In genomic region chr8:91227421-91227841, GRCm38 (mm10) we compare ENCODE assay signal across 14 mouse cellular contexts. TPM values are rescaled to one million over a fixed set of nuclear protein-coding genes. Genes with fewer than 3 reads are reported as not detected.
DNase-seq lines count a peak whose midpoint lies in the region; ATAC-seq lines count a peak whose summit lies in the region.
"Had no signal": no experiment of that assay in that cellular context is flagged by ENCODE, and none has a peak within 500 bp of the region (broad histone marks: within the 10 kb centered on the region; RNA-seq: fewer than 3 reads in every experiment).

No protein-coding gene starts in this region.

- H3K36me3 ChIP-seq in liver, embryonic 15.5 days (replicated peaks) = no peaks in the 10 kb centered on the region
- H3K36me3 ChIP-seq in liver, embryonic 12.5 days = 0 out of 2 replicates have a peak, but pooled peaks cover 3% of the 10 kb centered on the region
- no peaks in the 10 kb centered on the region for H3K36me3 ChIP-seq in forebrain, embryonic 15.5 days
- H3K36me3 ChIP-seq in hindbrain, embryonic 11.5 days (ENCODE audit: control insufficient read depth, insufficient read depth, low read length) = no peaks in the 10 kb centered on the region

- H3K4me3 ChIP-seq in liver, embryonic 15.5 days (replicated peaks) = no peak overlapping the region
- H3K4me3 ChIP-seq in liver, embryonic 12.5 days = no peak overlapping the region
- no peak overlapping the region for H3K4me3 ChIP-seq in forebrain, embryonic 15.5 days
- H3K4me3 ChIP-seq in hindbrain, embryonic 11.5 days (ENCODE audit: low read depth, low read length) = no peak overlapping the region

- no peak overlapping the region for H3K4me2 ChIP-seq in liver, embryonic 15.5 days
- H3K4me2 ChIP-seq in liver, embryonic 12.5 days = no peak overlapping the region
- no peak overlapping the region for H3K4me2 ChIP-seq in forebrain, embryonic 15.5 days (replicated peaks)
- H3K4me2 ChIP-seq in hindbrain, embryonic 11.5 days (replicated peaks; ENCODE audit: low read depth, low read length) = no peak overlapping the region

- peak; percentile 51 for ATAC-seq in liver, embryonic 15.5 days (ENCODE audit: insufficient read depth)
- no peak for ATAC-seq in liver, embryonic 12.5 days
- ATAC-seq in forebrain, embryonic 15.5 days (replicated peaks) = no peak
- ATAC-seq in hindbrain, embryonic 11.5 days (ENCODE audit: low FRiP score) = no peak
- ATAC-seq: hindbrain, embryonic 16.5 days; midbrain, embryonic 16.5 days had no signal

- H3K9ac ChIP-seq in liver, embryonic 15.5 days = no peak overlapping the region
- no peak overlapping the region for H3K9ac ChIP-seq in liver, embryonic 12.5 days
- no peak overlapping the region for H3K9ac ChIP-seq in forebrain, embryonic 15.5 days (replicated peaks)
- no peak overlapping the region for H3K9ac ChIP-seq in hindbrain, embryonic 11.5 days (ENCODE audit: low read depth, low read length)

- no peak overlapping the region for H3K27ac ChIP-seq in liver, embryonic 15.5 days (replicated peaks)
- H3K27ac ChIP-seq in liver, embryonic 12.5 days = no peak overlapping the region
- H3K27ac ChIP-seq in forebrain, embryonic 15.5 days (replicated peaks) = no peak overlapping the region
- H3K27ac ChIP-seq in hindbrain, embryonic 11.5 days (ENCODE audit: low read depth, low read length) = no peak overlapping the region
- H3K27ac ChIP-seq: kidney, postnatal 0 days had no signal

- H3K27me3 ChIP-seq in liver, embryonic 15.5 days = no peaks in the 10 kb centered on the region
- no peaks in the 10 kb centered on the region for H3K27me3 ChIP-seq in liver, embryonic 12.5 days (replicated peaks)
- no peaks in the 10 kb centered on the region for H3K27me3 ChIP-seq in forebrain, embryonic 15.5 days
- no peaks in the 10 kb centered on the region for H3K27me3 ChIP-seq in hindbrain, embryonic 11.5 days (ENCODE audit: control insufficient read depth, insufficient read depth, low read length)

- DNase-seq in NIH3T3 (ENCODE audit: low read depth) = peak; percentile 52
- peak; percentile 58 for DNase-seq in adrenal gland, postnatal 10 days
- peak; percentile 69 for DNase-seq in cerebellum, adult 9-11 months
- DNase-seq in layer of hippocampus, adult 11-12 months (ENCODE audit: low spot score) = no peak
- DNase-seq in hindbrain, embryonic 11.5 days (ENCODE audit: low spot score) = no peak
- DNase-seq: heart, adult 18-20 months; left cerebral cortex, postnatal 4 days; thymus, postnatal 4 days had no signal

- no peaks in the 10 kb centered on the region for H3K9me3 ChIP-seq in liver, embryonic 15.5 days (replicated peaks)
- no peaks in the 10 kb centered on the region for H3K9me3 ChIP-seq in liver, embryonic 12.5 days (replicated peaks)
- no peaks in the 10 kb centered on the region for H3K9me3 ChIP-seq in forebrain, embryonic 15.5 days
- no peaks in the 10 kb centered on the region for H3K9me3 ChIP-seq in hindbrain, embryonic 11.5 days (ENCODE audit: control insufficient read depth, low read length)

- WGBS in liver, embryonic 15.5 days (ENCODE audit: insufficient replicate concordance) = 72% methylated on average over 7 of the region's 7 CpGs
- 82% methylated on average over 7 of the region's 7 CpGs for WGBS in liver, embryonic 12.5 days (ENCODE audit: insufficient replicate concordance)
- 93% methylated on average over 7 of the region's 7 CpGs for WGBS in forebrain, embryonic 15.5 days
- 92% methylated on average over 7 of the region's 7 CpGs for WGBS in hindbrain, embryonic 11.5 days

- peaks cover 8% of the 10 kb centered on the region; the same call in 1 of the 2 replicates for H3K4me1 ChIP-seq in liver, embryonic 15.5 days (replicated peaks)
- H3K4me1 ChIP-seq in liver, embryonic 12.5 days = peaks cover 8% of the 10 kb centered on the region; the same call in 1 of the 2 replicates
- no peaks in the 10 kb centered on the region for H3K4me1 ChIP-seq in forebrain, embryonic 15.5 days
- H3K4me1 ChIP-seq in hindbrain, embryonic 11.5 days (replicated peaks; ENCODE audit: control insufficient read depth, insufficient read depth, low read length) = no peaks in the 10 kb centered on the region

RNA-seq across cellular contexts. Expression of gene Aktip, which starts 27.7 kb away (rescaled TPM):
- 7.0 and 7.2 TPM in 2 replicates for polyA plus RNA-seq in liver, embryonic 15.5 days (2015; fragmentation: Nextera tagmentation; extraction: Ambion mirVana)
- polyA plus RNA-seq in liver, embryonic 12.5 days (2016; fragmentation: Nextera tagmentation; extraction: Ambion mirVana) = 10.0 and 11.6 TPM in 2 replicates
- 10 to 100 TPM; 31.6 to 40.4 TPM for total RNA-seq in adrenal gland, postnatal 10 days (2021)
- polyA plus RNA-seq in forebrain, embryonic 15.5 days (2015; fragmentation: Nextera tagmentation; extraction: Ambion mirVana) = 134 and 138 TPM in 2 replicates
- polyA plus RNA-seq in hindbrain, embryonic 11.5 days (2014; fragmentation: Nextera tagmentation; extraction: Ambion mirVana) = 92.6 and 95.3 TPM in 2 replicates

Comparison
In these comparisons a context has a peak if more than half of its experiments do, and no peak if none do; other contexts are left out.
1. DNase-seq: peak in NIH3T3 (single experiment), adrenal gland, postnatal 10 days (single experiment) and cerebellum, adult 9-11 months (single experiment); none in layer of hippocampus, adult 11-12 months (single experiment) and hindbrain, embryonic 11.5 days (single experiment).